Mouse (Mus musculus) colon, adult 2 months (tissue): ENCODE measurements around the gene Btbd2. TPM values are rescaled to one million over a fixed set of nuclear protein-coding genes. Genes with fewer than 3 reads are reported as not detected.

Experiments
- polyA plus RNA-seq: library from polyadenylated mRNA; depleted of rRNA; stranded (reverse); fragments of >200 nt; gene quantifications from 2 replicates; pipeline ENCODE4 v1.2.3, GENCODE M21; 2012; rRNA removed

Btbd2 gene
- polyA plus RNA-seq = 89.5 and 97.5 TPM in 2 replicates

GRCm38 (mm10) chr10:80656863-80657623, at the start of gene Btbd2:
Gene Btbd2 (minus strand): TSS chr10:80657071.

GRCm38 (mm10) chr10:80701721-80702535, 45.1 kb upstream of the Btbd2 start, which contains the start of the genes Mob3a and Izumo4:
Gene Mob3a (minus strand): TSS chr10:80701977.
Gene Izumo4 (plus strand): TSS chr10:80702184.

GRCm38 (mm10) chr10:80677942-80678436, 21.1 kb upstream of the Btbd2 start, which contains the start of gene Mknk2:
Gene Mknk2 (minus strand): TSS chr10:80678112.

GRCm38 (mm10) chr10:80622661-80623456, 34.0 kb downstream of the Btbd2 start, which contains the start of gene Csnk1g2:
Gene Csnk1g2 (plus strand): TSS chr10:80622838.

GRCm38 (mm10) chr10:80605721-80606120, 51.1 kb downstream of the Btbd2 start, which contains the start of gene Gm49322:
Gene Gm49322 (plus strand): TSS chr10:80606021.

GRCm38 (mm10) chr10:80602698-80603325, 54.1 kb downstream of the Btbd2 start, which contains the start of the genes Scamp4 and Adat3:
Gene Scamp4 (plus strand): TSS chr10:80602872.
Gene Adat3 (plus strand): TSS chr10:80602880.

Other genes starting within 250 kb of the Btbd2 start
- gene Tcf3, start 223.4 kb downstream of the Btbd2 start, polyA plus RNA-seq = 84.9 and 86.2 TPM in 2 replicates
- 0.02 TPM in 1 of 2 replicates, not detected in the other for gene Onecut3, start 162.2 kb downstream of the Btbd2 start, polyA plus RNA-seq
- gene Atp8b3, start 117.9 kb downstream of the Btbd2 start, polyA plus RNA-seq = not detected in 2 replicates
- 56.3 and 60.5 TPM in 2 replicates for gene Rexo1, start 95.5 kb downstream of the Btbd2 start, polyA plus RNA-seq
- gene Klf16, start 79.8 kb downstream of the Btbd2 start, polyA plus RNA-seq = 32.1 and 34.5 TPM in 2 replicates
- 328 and 390 TPM in 2 replicates for gene Abhd17a, start 66.7 kb downstream of the Btbd2 start, polyA plus RNA-seq
- 145 and 162 TPM in 2 replicates for gene Scamp4, start 54.2 kb downstream of the Btbd2 start, polyA plus RNA-seq
- gene Adat3, start 54.2 kb downstream of the Btbd2 start, polyA plus RNA-seq = 22.0 and 28.5 TPM in 2 replicates
- gene Gm49322, start 51.0 kb downstream of the Btbd2 start, polyA plus RNA-seq = 3.8 and 4.9 TPM in 2 replicates
- gene Csnk1g2, start 34.2 kb downstream of the Btbd2 start, polyA plus RNA-seq = 326 and 352 TPM in 2 replicates
- 385 and 392 TPM in 2 replicates for gene Mknk2, start 21.0 kb upstream of the Btbd2 start, polyA plus RNA-seq
- gene Mob3a, start 44.9 kb upstream of the Btbd2 start, polyA plus RNA-seq = 39.9 and 49.0 TPM in 2 replicates
- 52.3 and 56.7 TPM in 2 replicates for gene Izumo4, start 45.1 kb upstream of the Btbd2 start, polyA plus RNA-seq
- 116 and 122 TPM in 2 replicates for gene Ap3d1, start 85.2 kb upstream of the Btbd2 start, polyA plus RNA-seq
- 25.5 and 45.2 TPM in 2 replicates for gene Dot1l, start 98.1 kb upstream of the Btbd2 start, polyA plus RNA-seq
- gene Sf3a2, start 141.1 kb upstream of the Btbd2 start, polyA plus RNA-seq = 31.8 and 39.2 TPM in 2 replicates
- gene Plekhj1, start 141.6 kb upstream of the Btbd2 start, polyA plus RNA-seq = 54.2 and 71.9 TPM in 2 replicates
- 0.67 and 1.1 TPM in 2 replicates for gene Amh, start 148.2 kb upstream of the Btbd2 start, polyA plus RNA-seq
- 0.13 TPM in 1 of 2 replicates, not detected in the other for gene Jsrp1, start 156.4 kb upstream of the Btbd2 start, polyA plus RNA-seq
- gene Oaz1, start 169.6 kb upstream of the Btbd2 start, polyA plus RNA-seq = 843 and 1,116 TPM in 2 replicates
- not detected in 2 replicates for gene Lingo3, start 187.0 kb upstream of the Btbd2 start, polyA plus RNA-seq
- gene Lsm7, start 198.1 kb upstream of the Btbd2 start, polyA plus RNA-seq = 73.9 and 111 TPM in 2 replicates
- 128 and 145 TPM in 2 replicates for gene Sppl2b, start 198.2 kb upstream of the Btbd2 start, polyA plus RNA-seq
- gene Tmprss9, start 214.8 kb upstream of the Btbd2 start, polyA plus RNA-seq = 0.30 and 0.33 TPM in 2 replicates
- gene Timm13, start 243.9 kb upstream of the Btbd2 start, polyA plus RNA-seq = 270 and 310 TPM in 2 replicates